Mouse (Mus musculus) fibroblast of lung, adult 2 months (primary cell): ENCODE data around the gene Ddx21.
"Not testable (repeated sequence)": the region's sequence is repeated elsewhere in the genome, so short reads cannot be mapped to it uniquely, and the experiment has no call there.

ENCODE experiments used
- DNase-seq: peaks from one replicate; pipeline ENCODE4 v3.0.0-alpha.2; 2011; ENCODE audit warnings: low read depth

Ddx21 gene

DNA sequence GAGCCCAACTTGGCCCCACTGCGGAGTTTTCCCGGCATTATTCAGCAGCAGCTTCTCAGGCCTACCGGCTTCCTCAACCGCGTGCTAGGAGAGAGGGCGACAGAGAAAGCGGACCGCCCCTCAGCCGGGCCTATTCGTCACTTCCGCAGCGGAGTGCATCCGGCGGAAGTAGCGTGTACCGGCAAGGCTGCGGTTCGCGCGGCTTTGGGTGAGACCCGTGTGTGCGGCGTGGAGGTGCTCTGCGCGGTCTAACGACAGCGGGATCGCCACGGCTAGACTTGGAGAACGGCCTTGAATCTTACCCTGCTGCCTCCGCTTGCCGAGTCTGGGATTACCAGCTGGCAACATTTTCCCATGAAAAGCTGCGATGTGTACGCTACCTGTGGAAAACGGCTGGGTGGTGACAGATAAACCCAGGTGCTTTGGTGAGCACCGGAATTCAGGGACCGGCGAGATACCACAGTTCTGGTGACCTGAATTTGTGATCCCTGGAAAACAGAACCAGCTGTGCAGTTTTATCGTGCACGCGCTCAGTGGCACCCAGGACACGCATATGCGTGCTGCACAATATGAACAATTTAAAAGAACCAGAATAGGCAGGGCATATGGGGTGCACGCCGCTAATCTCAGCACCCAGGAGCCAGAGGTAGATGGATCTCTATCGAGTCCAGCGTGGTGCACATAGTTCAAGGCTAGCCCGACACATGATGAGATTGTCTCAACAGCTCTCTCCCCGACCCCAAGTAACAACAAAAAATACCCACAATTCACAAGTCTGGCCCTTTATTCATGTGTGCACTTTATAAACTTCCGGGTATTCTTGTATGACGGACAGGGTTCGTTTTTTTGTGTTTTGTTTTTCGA, at the start of gene Ddx21:
TSS of gene Ddx21 (minus strand) at position 105 of the 864 bp plus-strand sequence.
- DNase-seq, result peak; percentile 66

GRCm38 (mm10) chr10:62650881-62651810, 49.1 kb upstream of the Ddx21 start, which contains the start of gene Ddx50:
Gene Ddx50 (minus strand): TSS chr10:62651218.
- peak; percentile 98 for DNase-seq

DNA sequence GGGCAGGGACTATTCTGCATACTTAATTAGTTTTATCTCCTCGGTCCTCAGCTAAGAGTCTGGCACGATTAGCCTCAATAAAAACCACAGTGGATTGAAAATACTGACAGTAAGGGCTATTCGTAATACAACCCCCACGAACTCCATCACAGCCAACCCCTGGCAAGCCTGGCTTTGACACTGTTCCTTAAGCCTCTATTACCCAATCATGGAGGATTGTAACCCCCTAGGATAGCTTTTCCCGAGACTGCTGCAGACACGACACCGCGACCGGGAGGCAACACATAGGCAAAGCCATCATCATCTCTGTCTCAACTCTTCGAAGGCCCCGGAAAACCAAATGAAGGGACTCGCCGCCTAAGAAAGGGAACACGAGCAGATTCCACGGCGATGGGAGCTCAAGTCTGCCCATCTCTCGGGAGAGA, 48.3 kb upstream of the Ddx21 start:
- DNase-seq, result no peak

- DNase-seq, result no peak
These were observed 2.1 kb upstream of the Ddx21 start for GRCm38 (mm10) chr10:62604161-62604560.

- DNase-seq, result no peak
These were observed 1.4 kb upstream of the Ddx21 start for GRCm38 (mm10) chr10:62603233-62604030.

GRCm38 (mm10) chr10:62601833-62602176, 276 bp downstream of the Ddx21 start:
- DNase-seq, result no peak

DNA sequence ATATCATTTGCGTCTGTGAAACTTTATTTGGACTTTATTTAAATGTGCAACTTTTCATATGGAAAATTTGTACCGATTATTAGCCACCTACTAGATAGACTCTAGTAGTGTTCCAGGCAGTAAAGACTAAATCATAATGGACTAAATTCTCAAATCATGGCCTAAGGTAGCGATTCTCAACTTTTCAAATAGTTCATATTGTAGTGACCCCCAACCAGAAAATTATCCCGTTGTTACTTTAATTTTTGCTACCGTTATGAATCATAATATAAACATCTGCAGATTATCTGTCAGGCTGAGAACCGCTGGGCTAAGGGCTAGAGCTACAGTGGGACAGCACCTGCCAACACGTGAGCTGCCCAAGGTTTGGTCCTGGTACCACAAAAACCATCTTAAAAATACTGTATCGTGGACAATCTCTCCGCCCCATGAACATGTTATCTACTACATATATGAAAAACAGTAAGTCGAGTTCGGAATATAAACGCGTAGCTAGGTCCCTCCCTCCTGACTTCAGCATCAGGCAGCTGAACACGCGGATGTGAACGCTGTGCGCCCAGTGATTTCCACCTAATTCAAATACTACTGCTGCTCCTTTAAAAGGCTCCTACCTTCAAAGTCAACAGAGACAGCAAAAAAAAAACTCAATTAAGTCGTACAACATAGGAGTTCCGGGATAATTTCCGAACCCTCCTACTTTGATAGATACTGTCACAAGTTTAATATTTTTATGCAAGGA, 859 bp downstream of the Ddx21 start:
- DNase-seq, result no peak

GRCm38 (mm10) chr10:62600056-62600455, 2.0 kb downstream of the Ddx21 start:
- no peak for DNase-seq

- not testable (repeated sequence) for DNase-seq
These were observed 2.8 kb downstream of the Ddx21 start for GRCm38 (mm10) chr10:62599311-62599710.

- no peak for DNase-seq
These were observed 9.6 kb downstream of the Ddx21 start for GRCm38 (mm10) chr10:62592496-62592895.

- peak; percentile 92 for DNase-seq
These were observed 11.9 kb downstream of the Ddx21 start for GRCm38 (mm10) chr10:62590200-62590599.

GRCm38 (mm10) chr10:62588616-62589015, 13.5 kb downstream of the Ddx21 start:
- no peak for DNase-seq

GRCm38 (mm10) chr10:62583245-62583644, 18.8 kb downstream of the Ddx21 start:
- no peak for DNase-seq

DNA sequence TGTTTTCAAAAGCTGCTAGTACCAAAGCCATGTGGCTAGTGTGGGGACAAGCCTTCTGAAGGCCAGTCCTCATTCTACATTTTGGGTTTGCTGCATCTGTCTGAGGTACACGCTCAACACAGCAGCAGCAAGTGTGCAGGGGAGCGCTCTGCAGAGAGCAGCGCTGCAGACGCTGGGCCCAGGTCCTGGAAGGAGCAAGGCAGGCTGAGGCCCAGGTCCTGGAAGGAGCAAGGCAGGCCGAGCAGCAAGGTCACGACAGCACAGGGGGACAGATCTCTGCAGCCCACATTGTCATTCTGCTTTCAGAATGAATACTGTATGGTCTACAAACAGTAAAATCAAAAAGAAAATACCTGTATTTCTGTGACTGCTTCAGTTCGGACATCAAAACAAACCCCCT, 19.4 kb downstream of the Ddx21 start:
- no peak for DNase-seq

DNA sequence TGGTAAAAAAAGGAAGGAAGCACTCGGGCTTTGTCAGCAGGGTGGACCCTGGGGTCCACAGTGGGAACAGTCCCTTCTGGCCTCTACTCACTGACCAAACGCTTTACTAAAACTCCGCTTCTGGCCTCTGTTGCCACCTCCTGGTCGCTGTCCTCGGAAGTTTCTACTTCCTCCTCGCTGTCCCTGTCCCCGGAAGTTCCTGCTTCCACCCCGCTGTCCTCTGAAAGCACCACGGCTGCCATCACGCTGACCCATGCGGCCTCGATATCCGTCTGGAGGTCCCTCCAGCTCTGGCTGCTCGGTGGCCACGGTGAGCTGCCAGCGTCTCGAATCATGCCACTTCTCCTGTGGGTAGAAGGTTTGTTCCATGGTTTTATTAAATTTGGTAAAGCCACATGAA, 19.8 kb downstream of the Ddx21 start:
- no peak for DNase-seq

- not testable (repeated sequence) for DNase-seq
These were observed 23.0 kb downstream of the Ddx21 start for GRCm38 (mm10) chr10:62579129-62579528.

DNA sequence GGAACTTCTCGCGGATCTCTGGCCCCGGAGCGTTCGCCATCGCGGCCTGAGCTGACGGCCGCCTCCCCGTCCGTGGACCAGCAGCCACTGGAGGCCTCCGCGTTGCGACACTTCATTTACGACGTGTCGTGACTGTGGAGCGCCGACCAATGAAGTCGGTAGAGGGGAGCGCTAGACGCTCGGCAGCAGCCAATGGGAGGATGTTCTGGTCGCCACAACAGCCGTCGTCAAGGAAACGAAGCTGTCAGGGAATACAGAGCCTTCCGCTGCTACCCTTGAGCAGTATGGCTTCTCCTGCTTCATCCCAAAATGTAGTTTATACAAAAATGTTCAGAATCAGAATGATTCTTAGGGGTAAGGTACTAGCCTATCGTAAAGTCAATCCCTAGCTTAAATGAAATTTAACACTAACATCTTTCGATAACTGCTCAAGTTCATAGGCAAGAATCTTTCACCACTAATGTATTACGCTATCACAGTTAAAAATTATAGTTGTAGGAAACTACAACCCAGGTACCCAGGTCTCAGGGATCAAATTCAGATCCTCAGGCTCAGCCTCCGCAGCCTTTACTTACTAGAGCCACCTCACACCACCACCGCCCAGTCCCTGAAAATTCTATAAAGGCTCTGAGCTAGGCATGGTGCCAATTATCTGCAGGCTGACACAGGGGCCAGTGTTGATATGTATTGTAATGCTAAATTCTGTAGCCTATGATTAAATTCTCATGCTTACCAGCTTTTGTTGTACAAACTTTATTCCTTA, 23.6 kb downstream of the Ddx21 start, which contains the start of gene Kif1bp:
TSS of gene Kif1bp (minus strand) at position 120 of the 763 bp plus-strand sequence.
- peak; percentile 97 for DNase-seq

DNA sequence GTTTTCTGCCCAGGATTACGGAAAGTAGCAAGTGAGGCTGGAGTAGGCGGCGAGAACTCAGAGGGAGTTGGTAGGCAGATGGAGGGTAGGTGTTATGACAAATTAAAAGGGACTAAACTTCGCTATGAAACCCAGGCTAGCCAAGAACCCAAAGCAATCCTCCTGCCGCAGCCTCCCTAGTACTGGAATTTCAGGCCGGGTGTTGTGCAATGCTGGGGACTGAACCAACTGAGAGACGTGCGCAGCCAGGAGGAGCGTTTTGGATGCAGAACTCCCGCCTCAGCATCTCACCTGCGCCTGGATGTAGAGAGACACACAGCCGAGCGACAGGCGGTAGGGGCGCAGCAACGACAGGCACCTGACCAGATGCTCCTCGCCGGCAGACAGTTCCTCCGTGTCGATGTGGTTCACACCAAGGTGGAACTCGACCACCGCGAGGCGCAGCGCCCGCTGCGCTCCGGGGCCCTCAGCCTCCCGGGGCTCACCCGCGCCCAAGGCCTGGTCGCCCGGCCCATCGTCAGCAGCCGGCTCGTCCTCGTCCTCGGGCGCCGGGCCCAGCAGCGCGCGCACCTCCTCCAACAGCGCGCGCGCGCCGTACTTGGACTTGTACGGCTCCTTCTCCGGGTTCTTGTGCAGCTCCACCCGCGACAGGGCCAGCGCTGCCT, 24.3 kb downstream of the Ddx21 start:
- no peak for DNase-seq

- no peak for DNase-seq
These were observed 27.1 kb downstream of the Ddx21 start for GRCm38 (mm10) chr10:62575001-62575400.
